Mouse (Mus musculus): ENCODE measurements around the gene Mfsd12. TPM values are rescaled to one million over a fixed set of nuclear protein-coding genes. Genes with fewer than 3 reads are reported as not detected.

The Mfsd12 gene
- total RNA-seq, 2 experiments from 2014 or later = 15.9 to 29.7 TPM

GRCm38 (mm10) chr10:81376561-81377361 is 19.5 kb downstream of the Mfsd12 start:
- ATAC-seq (replicated peaks; ENCODE audit: low FRiP score, poor library complexity, severe bottlenecking) = 0 out of 2 replicates have a peak, but pooled peaks have one; percentile 10

GRCm38 (mm10) chr10:81377362-81377664 is 20.0 kb downstream of the Mfsd12 start:
- ATAC-seq (replicated peaks; ENCODE audit: low FRiP score, poor library complexity, severe bottlenecking) = no peak

- no peak for ATAC-seq (replicated peaks; ENCODE audit: low FRiP score, poor library complexity, severe bottlenecking)
These were observed 20.7 kb downstream of the Mfsd12 start, which contains the start of gene Fzr1 for GRCm38 (mm10) chr10:81377793-81378552. Gene Fzr1 (minus strand): TSS chr10:81378516.

- peak; percentile 68 for ATAC-seq (replicated peaks; ENCODE audit: low FRiP score, poor library complexity, severe bottlenecking)
These were observed 21.4 kb downstream of the Mfsd12 start for GRCm38 (mm10) chr10:81378553-81379182.

GRCm38 (mm10) chr10:81379183-81379553 is 21.9 kb downstream of the Mfsd12 start:
- ATAC-seq (replicated peaks; ENCODE audit: low FRiP score, poor library complexity, severe bottlenecking) = no peak

- no peak for ATAC-seq (replicated peaks; ENCODE audit: low FRiP score, poor library complexity, severe bottlenecking)
These were observed 22.6 kb downstream of the Mfsd12 start for GRCm38 (mm10) chr10:81379809-81380378.

- peak; percentile 67 for ATAC-seq (replicated peaks; ENCODE audit: low FRiP score, poor library complexity, severe bottlenecking)
These were observed 24.7 kb downstream of the Mfsd12 start for GRCm38 (mm10) chr10:81382039-81382438.

- peak; percentile 74 for ATAC-seq (replicated peaks; ENCODE audit: low FRiP score, poor library complexity, severe bottlenecking)
These were observed 26.7 kb downstream of the Mfsd12 start, which contains the start of the genes Dohh and Gm48551 for GRCm38 (mm10) chr10:81383802-81384604. Gene Dohh (plus strand): TSS chr10:81384428. Gene Gm48551 (plus strand): TSS chr10:81384466.

GRCm38 (mm10) chr10:81384605-81384982 is 27.3 kb downstream of the Mfsd12 start:
- ATAC-seq (replicated peaks; ENCODE audit: low FRiP score, poor library complexity, severe bottlenecking) = no peak

- ATAC-seq (replicated peaks; ENCODE audit: low FRiP score, poor library complexity, severe bottlenecking) = no peak
These were observed 28.5 kb downstream of the Mfsd12 start for GRCm38 (mm10) chr10:81385603-81386306.

- ATAC-seq (replicated peaks; ENCODE audit: low FRiP score, poor library complexity, severe bottlenecking) = no peak
These were observed 30.4 kb downstream of the Mfsd12 start for GRCm38 (mm10) chr10:81387716-81388115.

GRCm38 (mm10) chr10:81388505-81389055 is 31.3 kb downstream of the Mfsd12 start, which contains the start of gene Gm48552:
Gene Gm48552 (plus strand): TSS chr10:81389005.
- ATAC-seq (replicated peaks; ENCODE audit: low FRiP score, poor library complexity, severe bottlenecking) = no peak

- no peak for ATAC-seq (replicated peaks; ENCODE audit: low FRiP score, poor library complexity, severe bottlenecking)
These were observed 32.1 kb downstream of the Mfsd12 start for GRCm38 (mm10) chr10:81389373-81389772.

GRCm38 (mm10) chr10:81389801-81390677 is 32.7 kb downstream of the Mfsd12 start:
- peak; percentile 64 for ATAC-seq (replicated peaks; ENCODE audit: low FRiP score, poor library complexity, severe bottlenecking)

GRCm38 (mm10) chr10:81390678-81390965 is 33.3 kb downstream of the Mfsd12 start:
- no peak for ATAC-seq (replicated peaks; ENCODE audit: low FRiP score, poor library complexity, severe bottlenecking)

GRCm38 (mm10) chr10:81392270-81392669 is 35.0 kb downstream of the Mfsd12 start:
- no peak for ATAC-seq (replicated peaks; ENCODE audit: low FRiP score, poor library complexity, severe bottlenecking)

GRCm38 (mm10) chr10:81392781-81393185 is 35.5 kb downstream of the Mfsd12 start, which contains the start of gene Smim24:
Gene Smim24 (plus strand): TSS chr10:81393051.
- ATAC-seq (replicated peaks; ENCODE audit: low FRiP score, poor library complexity, severe bottlenecking) = no peak

All from erythroid progenitor cell, adult 5-6 weeks (primary cell).